Mouse (Mus musculus): ENCODE data around the gene Myo18a.

GRCm38 (mm10) chr11:77872236-77872635 lies 109.2 kb downstream of the Myo18a start:
- TF ChIP-seq CTCF (IDR thresholded peaks at IDR 0.05; ENCODE audit: control insufficient read depth, insufficient read depth, insufficient replicate concordance, low read depth, low read length) (no peak), POLR2A (IDR thresholded peaks at IDR 0.05; ENCODE audit: control insufficient read depth, low read depth, low read length) (no peak)

Measured in testis, adult 2 months (tissue).